In genomic region chr6:97353933-97354332, GRCm38 (mm10) we compare ENCODE assay signal across 8 mouse cellular contexts.
DNase-seq lines count a peak whose midpoint lies in the region; ATAC-seq lines count a peak whose summit lies in the region.

No protein-coding gene starts in this region.

- no peak for DNase-seq in heart, postnatal 14 days
- DNase-seq in embryo, embryonic 9.5 days (ENCODE audit: extremely low spot score), result peak; percentile 72
- DNase-seq in neural tube, embryonic 11.5 days (ENCODE audit: low spot score), result peak; percentile 64
- DNase-seq in layer of hippocampus, adult 9-10 months (ENCODE audit: low spot score), result no peak
- no peak for DNase-seq in cerebellum, adult 11-12 months

- no peak overlapping the region for H3K9ac ChIP-seq in heart, embryonic 15.5 days
- peak overlapping the region; percentile 5; the same call in 1 of the 2 replicates for H3K9ac ChIP-seq in limb, embryonic 13.5 days
- H3K9ac ChIP-seq in neural tube, embryonic 11.5 days (ENCODE audit: low read length), result no peak overlapping the region

- peaks cover 53% of the 10 kb centered on the region for H3K4me1 ChIP-seq in heart, embryonic 15.5 days (replicated peaks)
- H3K4me1 ChIP-seq in limb, embryonic 13.5 days, result peaks cover 35% of the 10 kb centered on the region
- H3K4me1 ChIP-seq in neural tube, embryonic 11.5 days (ENCODE audit: control insufficient read depth, insufficient read depth, low read length), result peaks cover 21% of the 10 kb centered on the region

- H3K4me2 ChIP-seq in heart, embryonic 15.5 days, result peak overlapping the region; percentile 49
- peak overlapping the region; percentile 39 for H3K4me2 ChIP-seq in limb, embryonic 13.5 days (replicated peaks)
- 0 out of 2 replicates have a peak overlapping the region, but pooled peaks have one; percentile 7 for H3K4me2 ChIP-seq in neural tube, embryonic 11.5 days (ENCODE audit: low read depth)

- no peaks in the 10 kb centered on the region for H3K36me3 ChIP-seq in heart, embryonic 15.5 days
- H3K36me3 ChIP-seq in limb, embryonic 13.5 days, result no peaks in the 10 kb centered on the region
- H3K36me3 ChIP-seq in neural tube, embryonic 11.5 days (ENCODE audit: control insufficient read depth, insufficient read depth, low read length), result no peaks in the 10 kb centered on the region

- peak; percentile 48; the same call in 1 of the 2 replicates for ATAC-seq in heart, embryonic 15.5 days (replicated peaks; ENCODE audit: insufficient number of reproducible peaks, insufficient read depth, low FRiP score, low read depth)
- ATAC-seq in limb, embryonic 13.5 days (ENCODE audit: low FRiP score, low read depth), result peak; percentile 66; the same call in 1 of the 2 replicates
- peak; percentile 55 for ATAC-seq in neural tube, embryonic 11.5 days (ENCODE audit: insufficient read depth, low FRiP score, low TSS enrichment)
- ATAC-seq in frontal cortex, adult (ENCODE audit: low TSS enrichment), result no peak

- H3K27ac ChIP-seq in heart, embryonic 15.5 days, result peak overlapping the region; percentile 17; the same call in 1 of the 2 replicates
- no peak overlapping the region for H3K27ac ChIP-seq in limb, embryonic 13.5 days
- no peak overlapping the region for H3K27ac ChIP-seq in neural tube, embryonic 11.5 days (ENCODE audit: low read depth, low read length)

- no peaks in the 10 kb centered on the region for H3K27me3 ChIP-seq in heart, embryonic 15.5 days
- H3K27me3 ChIP-seq in limb, embryonic 13.5 days, result no peaks in the 10 kb centered on the region
- no peaks in the 10 kb centered on the region for H3K27me3 ChIP-seq in neural tube, embryonic 11.5 days (ENCODE audit: control insufficient read depth, insufficient read depth, low read length)

- no peaks in the 10 kb centered on the region for H3K9me3 ChIP-seq in heart, embryonic 15.5 days (replicated peaks)
- H3K9me3 ChIP-seq in limb, embryonic 13.5 days, result no peaks in the 10 kb centered on the region
- no peaks in the 10 kb centered on the region for H3K9me3 ChIP-seq in neural tube, embryonic 11.5 days (ENCODE audit: control insufficient read depth, low read length)

- 9% methylated on average over 5 of the region's 5 CpGs for WGBS in heart, embryonic 15.5 days
- 7% methylated on average over 5 of the region's 5 CpGs for WGBS in limb, embryonic 13.5 days
- 8% methylated on average over 5 of the region's 5 CpGs for WGBS in neural tube, embryonic 11.5 days

- H3K4me3 ChIP-seq in heart, embryonic 15.5 days, result peak overlapping the region; percentile 40
- H3K4me3 ChIP-seq in limb, embryonic 13.5 days, result peak overlapping the region; percentile 26
- no peak overlapping the region for H3K4me3 ChIP-seq in neural tube, embryonic 11.5 days (ENCODE audit: low read depth, low read length)

- intact Hi-C loops in heart, postnatal 14 days (cut with DNase I), result loop anchor here (2.0 kb wide), 1 partner anchor 41 kb away; no protein-coding TSS in a partner anchor

Comparison
In these comparisons a context has a peak if more than half of its experiments do, and no peak if none do; other contexts are left out.
1. DNase-seq: peak in embryo, embryonic 9.5 days (single experiment) and neural tube, embryonic 11.5 days (single experiment); none in heart, postnatal 14 days (0 of 2), layer of hippocampus, adult 9-10 months (single experiment) and cerebellum, adult 11-12 months (single experiment).
2. Peak in every context shown above with its lines, with median percentiles within 50 percentile points of each other: H3K4me2 ChIP-seq.